Comparison of ENCODE assay signal across 8 mouse cellular contexts in the genomic region with DNA sequence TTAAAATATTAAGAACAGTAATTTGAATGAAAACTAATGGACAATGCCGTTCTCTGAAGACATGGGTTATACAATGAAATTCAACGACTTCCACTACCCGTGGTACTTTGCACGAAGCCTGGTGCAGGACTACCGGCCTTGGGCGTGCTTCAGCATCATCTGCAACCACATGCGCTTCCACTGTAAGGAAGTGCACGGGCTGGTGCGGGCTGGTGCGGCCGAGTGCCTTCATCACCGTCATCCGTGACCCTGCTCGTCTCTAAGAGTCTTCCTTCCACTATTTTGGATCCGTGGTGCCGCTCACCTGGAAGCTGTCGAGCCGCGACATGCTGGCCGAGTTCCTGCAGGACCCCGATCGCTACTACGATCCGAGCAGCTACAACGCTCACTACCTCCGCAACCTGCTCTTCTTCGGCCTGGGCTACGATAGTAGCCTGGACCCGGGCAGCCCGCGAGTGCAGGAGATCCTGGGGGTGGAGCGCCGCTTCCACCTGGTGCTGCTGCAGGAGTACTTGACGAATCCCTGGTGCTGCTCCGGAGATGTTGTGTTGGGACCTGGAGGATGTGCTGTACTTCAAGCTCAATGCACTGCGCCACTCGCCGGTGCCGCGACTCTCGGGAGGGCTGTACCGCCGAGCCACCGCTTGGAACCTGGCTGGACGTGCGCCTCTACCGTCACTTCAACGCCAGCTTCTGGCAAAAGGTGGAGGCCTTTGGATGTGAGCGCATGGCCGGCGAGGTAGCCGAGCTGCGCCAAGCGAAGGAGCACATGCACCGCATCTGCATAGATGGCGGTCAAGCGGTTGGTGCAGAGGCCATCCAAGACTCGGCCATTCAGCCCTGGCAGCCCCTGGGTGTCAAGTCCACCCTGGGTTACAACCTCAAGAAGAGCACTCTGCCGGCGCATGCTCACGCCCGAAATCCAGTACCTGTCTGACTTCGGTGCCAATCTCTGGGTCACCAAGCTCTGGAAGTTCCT. TPM values are rescaled to one million over a fixed set of nuclear protein-coding genes. Genes with fewer than 3 reads are reported as not detected.
A peak's percentile ranks its signal among the peaks of the same experiment; 100 is the strongest.
DNase-seq lines count a peak whose midpoint lies in the region; ATAC-seq and TF ChIP-seq lines count a peak whose summit lies in the region.

No protein-coding gene starts in this region.

- TF ChIP-seq POLR2A in brain, embryonic 14.5 days (IDR thresholded peaks at IDR 0.05; ENCODE audit: borderline replicate concordance, extremely low read depth, insufficient read depth, insufficient read length, poor library complexity, severe bottlenecking): no peak

- H3K36me3 ChIP-seq in neural tube, embryonic 13.5 days: no peaks in the 10 kb centered on the region

- H3K4me3 ChIP-seq in neural tube, embryonic 13.5 days: peak overlapping the region; percentile 44

- peak; percentile 27 for ATAC-seq in erythroblast, adult 5-6 weeks (replicated peaks; ENCODE audit: low FRiP score, poor library complexity, severe bottlenecking)
- ATAC-seq in neural tube, embryonic 13.5 days (ENCODE audit: low read depth): peak; percentile 82

- 0 out of 2 replicates have a peak, but pooled peaks have one; percentile 2 for TF ChIP-seq CTCF in brain, embryonic 14.5 days (IDR thresholded peaks at IDR 0.05; ENCODE audit: borderline replicate concordance, extremely low read depth, insufficient read depth, insufficient read length)

- no peak overlapping the region for H3K27ac ChIP-seq in neural tube, embryonic 13.5 days (replicated peaks)

- H3K4me1 ChIP-seq in neural tube, embryonic 13.5 days (replicated peaks): peaks cover 22% of the 10 kb centered on the region

- H3K4me2 ChIP-seq in neural tube, embryonic 13.5 days: peak overlapping the region; percentile 79

- DNase-seq in kidney, adult 18-20 months: peak; percentile 28
- no peak for DNase-seq in kidney, adult 9 months
- DNase-seq in brain, embryonic 14.5 days (ENCODE audit: low read depth): peak; percentile 59
- DNase-seq in left cerebral cortex, postnatal 4 days: peak; percentile 11
- DNase-seq in gastrocnemius, postnatal 14 days: no peak
- no peak for DNase-seq in natural killer cell, adult 2 months (ENCODE audit: low spot score in 2 of 2)

- no peaks in the 10 kb centered on the region for H3K9me3 ChIP-seq in neural tube, embryonic 13.5 days

- peak overlapping the region; percentile 68 for H3K9ac ChIP-seq in neural tube, embryonic 13.5 days

- intact Hi-C loops in left cerebral cortex, postnatal 4 days (cut with DNase I): no loop called here
- intact Hi-C loops in gastrocnemius, postnatal 14 days (cut with DNase I; ENCODE audit: low total_unique reads): no loop called here

- H3K27me3 ChIP-seq in neural tube, embryonic 13.5 days: peaks cover 60% of the 10 kb centered on the region

- 3% methylated on average over 63 of the region's 63 CpGs for WGBS in neural tube, embryonic 13.5 days

RNA-seq across cellular contexts. Expression of a gene that starts 25.4 kb away (rescaled TPM):
- 10.9 and 20.9 TPM in 2 replicates for polyA plus RNA-seq in brain, embryonic 14.5 days (2012; rRNA removed)
- 76.5 and 113 TPM in 2 replicates for total RNA-seq in erythroblast, adult 5-6 weeks (2015; ENCODE audit: low replicate concordance)
- 90.5 and 97.3 TPM in 2 replicates for total RNA-seq in erythroblast, adult 5-6 weeks (2017; ENCODE audit: low replicate concordance)
- 10 to 100 TPM; 36.7 to 38.6 TPM for total RNA-seq in left cerebral cortex, postnatal 4 days (2021)
- 10.4 and 11.2 TPM in 2 replicates for polyA plus RNA-seq in neural tube, embryonic 13.5 days (2015; fragmentation: Nextera tagmentation; extraction: Ambion mirVana)
- total RNA-seq in gastrocnemius, postnatal 14 days (2021): 10 to 100 TPM; 33.6 to 37.2 TPM

RNA-seq across cellular contexts. Expression of a gene that starts 26.5 kb away (rescaled TPM):
- polyA plus RNA-seq in brain, embryonic 14.5 days (2012; rRNA removed): 88.9 and 98.1 TPM in 2 replicates
- 393 and 429 TPM in 2 replicates for total RNA-seq in erythroblast, adult 5-6 weeks (2015; ENCODE audit: low replicate concordance)
- total RNA-seq in erythroblast, adult 5-6 weeks (2017; ENCODE audit: low replicate concordance): 510 and 553 TPM in 2 replicates
- total RNA-seq in left cerebral cortex, postnatal 4 days (2021): 100 to 1,000 TPM in 1 of 2 experiments, 10 to 100 TPM in 1; 99.0 to 104 TPM
- 130 and 134 TPM in 2 replicates for polyA plus RNA-seq in neural tube, embryonic 13.5 days (2015; fragmentation: Nextera tagmentation; extraction: Ambion mirVana)
- total RNA-seq in gastrocnemius, postnatal 14 days (2021): 10 to 100 TPM; 61.5 to 64.8 TPM

Comparison
In these comparisons a context has a peak if more than half of its experiments do, and no peak if none do; other contexts are left out.
1. DNase-seq: peak in kidney, adult 18-20 months (single experiment), brain, embryonic 14.5 days (single experiment) and left cerebral cortex, postnatal 4 days (single experiment); none in kidney, adult 9 months (single experiment), gastrocnemius, postnatal 14 days (single experiment) and natural killer cell, adult 2 months (0 of 2).